Mouse (Mus musculus) telencephalon, adult 2 months (tissue): ENCODE results near the gene Rhob.
A peak's percentile ranks its signal among the peaks of the same experiment; 100 is the strongest.
"Not testable (repeated sequence)": the region's sequence is repeated elsewhere in the genome, so short reads cannot be mapped to it uniquely, and the experiment has no call there.

Experiments used
- DNase-seq: peaks from one replicate; pipeline ENCODE4 v3.0.0-alpha.2; 2011; ENCODE audit warnings: low read depth, low spot score

Rhob gene

DNA sequence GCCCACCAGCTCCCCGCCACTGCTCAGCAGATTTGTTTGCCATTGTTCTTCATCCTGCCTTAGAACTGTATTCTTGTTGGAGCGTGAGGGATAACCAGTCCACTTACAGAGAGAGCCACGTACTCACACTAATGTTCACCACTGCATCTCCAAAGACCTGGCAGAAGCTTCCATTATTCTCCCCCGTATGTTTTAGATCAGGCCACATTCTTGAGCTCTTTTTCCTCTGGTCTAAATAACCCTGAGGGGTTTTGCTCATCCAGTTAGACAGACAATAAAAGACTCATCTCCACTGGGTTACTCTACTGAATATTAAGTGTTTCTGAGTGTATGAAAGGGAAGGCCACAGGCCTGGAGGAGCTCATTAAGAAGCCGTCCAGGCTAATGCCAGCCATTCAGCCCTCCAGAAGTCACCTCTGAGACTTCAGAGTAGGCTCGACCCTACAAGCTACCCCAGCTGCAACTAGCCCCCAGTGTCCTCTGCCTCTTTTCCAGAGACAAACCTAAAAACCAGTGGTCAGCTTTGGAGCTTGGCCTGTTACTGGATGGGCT lies 24.9 kb downstream of the Rhob start:
- no peak for DNase-seq

DNA sequence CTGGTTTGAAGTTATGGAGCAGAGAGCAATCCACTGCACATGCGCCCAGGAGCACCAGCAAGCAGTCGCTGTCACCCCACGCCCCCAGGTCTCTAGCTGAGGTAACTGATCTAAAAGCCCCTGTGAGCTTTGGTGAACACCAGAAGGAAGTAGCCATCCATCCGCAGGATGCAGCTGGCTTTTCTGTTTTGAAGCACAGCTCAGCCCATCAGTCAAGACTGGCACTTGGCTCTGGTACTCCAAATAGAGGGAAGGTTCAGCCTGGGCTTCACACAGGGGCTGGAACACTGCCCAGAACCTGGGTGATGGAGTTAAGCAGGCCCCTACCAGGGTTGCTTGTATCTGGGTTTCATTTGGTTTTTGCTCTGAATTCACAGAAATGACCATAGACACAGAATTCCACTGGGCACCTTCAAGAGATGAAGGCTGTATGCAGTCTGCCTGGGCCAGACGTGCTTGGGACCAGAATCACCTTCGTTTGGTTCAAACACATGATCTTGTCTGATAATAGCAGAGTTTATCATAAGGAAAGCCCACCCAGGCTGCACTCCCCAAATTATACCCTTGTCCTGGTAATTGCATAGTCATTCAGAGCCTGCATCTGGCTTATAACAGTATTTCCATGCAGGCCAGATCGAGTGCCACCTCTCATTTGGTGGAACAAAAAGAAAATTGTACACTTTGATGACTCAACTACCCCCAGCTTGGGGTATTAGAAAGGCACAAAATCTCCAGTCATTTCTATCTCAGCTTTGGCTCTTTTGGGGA lies 27.0 kb downstream of the Rhob start:
- no peak for DNase-seq

DNA sequence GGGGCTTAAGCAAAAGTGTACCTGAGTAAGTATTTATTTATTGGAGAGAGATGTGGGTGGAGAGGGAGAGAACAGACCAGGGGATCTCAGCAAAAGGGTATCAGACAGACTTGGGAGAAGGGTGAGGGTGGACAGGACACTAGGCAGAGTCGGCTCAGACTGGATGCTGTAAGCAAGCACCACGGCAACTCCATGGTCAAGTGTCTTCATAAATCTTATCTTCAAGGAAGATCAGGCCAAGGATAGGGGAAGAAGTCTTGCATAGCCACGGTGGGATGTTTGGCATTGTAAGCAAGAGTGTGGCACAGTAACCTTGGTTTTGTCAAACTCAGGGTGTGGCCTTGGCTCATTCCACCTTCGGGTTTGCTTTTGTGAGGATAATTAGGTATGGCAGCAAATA lies 27.8 kb downstream of the Rhob start:
- no peak for DNase-seq

- peak; percentile 84 for DNase-seq
Measured at GRCm38 (mm10) chr12:8470962-8471361, 28.8 kb downstream of the Rhob start.

DNA sequence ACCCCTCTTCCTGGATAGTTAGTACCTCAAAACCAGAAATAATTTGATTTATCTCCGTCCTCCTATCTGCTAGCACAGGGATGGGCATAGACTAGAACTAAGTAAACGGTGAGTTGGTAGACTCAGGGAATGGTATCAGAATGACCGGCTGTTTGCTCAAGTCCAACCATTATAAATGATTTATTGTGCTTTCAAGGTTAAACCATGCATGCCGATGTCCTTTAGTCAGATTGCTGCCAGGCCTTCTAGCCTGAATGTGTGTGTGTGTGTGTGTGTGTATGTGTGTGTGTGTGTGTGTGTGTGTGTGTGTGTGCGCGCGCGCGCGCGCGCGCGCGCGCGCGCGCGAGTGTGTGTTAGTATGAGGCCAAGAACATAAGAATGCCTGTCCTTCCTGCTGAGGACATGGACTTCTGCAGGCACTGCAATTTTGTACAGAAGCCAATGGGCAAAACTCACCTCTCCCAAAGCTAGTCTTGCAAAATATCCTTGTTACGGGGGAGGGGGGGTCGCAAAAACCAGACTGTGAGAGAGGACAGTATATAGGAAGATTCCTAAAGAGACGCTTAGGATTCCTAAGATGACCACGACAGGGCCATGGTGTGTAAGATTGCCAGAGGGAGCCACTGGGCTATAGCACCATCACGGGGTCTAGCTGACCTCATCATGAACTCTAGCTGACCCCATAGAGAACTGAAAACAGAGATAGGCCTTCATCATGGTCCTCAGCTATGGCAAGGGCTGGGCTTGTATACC lies 29.9 kb downstream of the Rhob start:
- no peak for DNase-seq

GRCm38 (mm10) chr12:8468221-8468865 lies 31.5 kb downstream of the Rhob start:
- no peak for DNase-seq

DNA sequence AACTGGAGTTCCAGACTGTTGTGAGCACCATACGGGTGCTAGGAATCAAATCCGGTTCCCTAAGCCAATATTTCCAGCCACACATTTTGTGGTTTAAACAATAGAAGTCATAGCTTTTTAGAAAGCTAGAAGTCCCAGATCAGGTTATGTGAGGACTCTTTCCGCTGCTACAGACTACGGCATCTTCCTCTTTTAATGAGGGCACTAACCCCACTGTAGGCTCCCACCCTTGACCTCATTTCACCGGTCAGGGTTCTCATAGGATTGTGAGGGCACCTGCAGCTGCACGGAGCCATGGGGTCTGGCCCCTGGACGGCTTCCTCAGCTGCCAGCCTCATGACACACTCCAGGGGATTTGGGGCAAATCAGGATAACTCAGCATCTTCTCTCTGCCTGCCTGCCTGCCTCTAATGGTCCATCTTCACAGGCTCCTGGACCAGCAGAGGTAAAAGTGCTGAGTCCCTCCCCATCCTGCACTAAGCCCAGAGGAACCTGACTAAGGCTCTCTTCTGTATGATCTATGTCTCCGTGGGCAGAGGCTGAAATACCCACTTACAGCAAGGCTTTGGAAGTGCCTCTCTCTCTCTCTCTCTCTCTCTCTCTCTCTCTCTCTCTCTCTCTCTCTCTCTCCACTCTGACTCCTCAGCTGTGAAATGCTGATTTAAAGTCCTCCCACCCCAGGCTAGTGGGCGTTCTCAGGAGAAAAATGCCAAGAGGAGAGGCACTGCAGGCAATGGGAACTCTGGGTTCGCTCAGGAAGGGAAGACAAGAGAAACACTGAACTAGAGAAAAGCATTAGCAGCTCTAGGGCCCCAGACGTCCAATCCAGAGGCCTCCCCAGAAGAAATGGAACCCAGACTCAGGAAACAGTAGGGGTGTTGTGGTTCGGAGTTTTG lies 32.5 kb downstream of the Rhob start:
- peak; percentile 93 for DNase-seq

GRCm38 (mm10) chr12:8465680-8466079 lies 34.1 kb downstream of the Rhob start:
- no peak for DNase-seq

DNA sequence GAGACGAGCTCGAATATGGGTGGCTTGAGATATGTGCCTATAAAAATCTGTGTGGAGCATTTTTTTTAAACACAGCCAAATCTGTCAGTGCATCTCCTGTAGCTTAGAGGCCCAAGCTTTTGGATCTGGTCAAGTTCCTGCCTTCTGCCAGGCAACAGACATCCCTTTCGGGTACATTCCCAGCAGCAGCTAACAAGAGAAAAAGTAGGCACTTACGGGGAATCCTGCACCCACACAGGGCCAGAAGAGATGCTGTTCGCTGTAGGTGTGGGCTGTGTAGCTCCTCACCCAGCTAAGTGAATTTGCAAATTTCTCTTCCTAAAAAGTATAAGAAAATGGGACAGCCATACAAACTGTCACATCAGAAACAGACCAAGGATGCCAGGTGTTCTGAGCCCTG lies 34.8 kb downstream of the Rhob start:
- peak; percentile 93 for DNase-seq

GRCm38 (mm10) chr12:8463599-8464160 lies 36.1 kb downstream of the Rhob start:
- no peak for DNase-seq

DNA sequence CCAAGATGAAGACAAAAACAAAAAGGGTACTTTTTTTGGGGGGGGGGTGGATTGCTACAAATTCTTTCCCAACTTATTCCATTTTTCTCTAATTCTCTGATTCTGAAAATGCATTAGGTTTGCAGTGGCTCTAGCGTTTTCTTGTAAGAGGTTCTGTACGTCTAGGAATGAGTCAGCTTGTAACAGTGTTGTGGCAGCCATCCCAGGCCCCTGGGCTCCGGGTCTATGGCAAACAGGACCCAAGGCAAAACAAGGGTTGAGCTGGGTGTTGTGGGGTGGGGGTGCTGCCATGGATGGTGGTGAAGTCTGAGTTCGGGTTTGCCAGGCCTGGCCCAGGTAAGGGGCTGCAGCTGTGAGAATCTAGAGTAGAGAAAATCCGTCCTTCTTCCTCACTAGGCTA lies 37.3 kb downstream of the Rhob start:
- no peak for DNase-seq

DNA sequence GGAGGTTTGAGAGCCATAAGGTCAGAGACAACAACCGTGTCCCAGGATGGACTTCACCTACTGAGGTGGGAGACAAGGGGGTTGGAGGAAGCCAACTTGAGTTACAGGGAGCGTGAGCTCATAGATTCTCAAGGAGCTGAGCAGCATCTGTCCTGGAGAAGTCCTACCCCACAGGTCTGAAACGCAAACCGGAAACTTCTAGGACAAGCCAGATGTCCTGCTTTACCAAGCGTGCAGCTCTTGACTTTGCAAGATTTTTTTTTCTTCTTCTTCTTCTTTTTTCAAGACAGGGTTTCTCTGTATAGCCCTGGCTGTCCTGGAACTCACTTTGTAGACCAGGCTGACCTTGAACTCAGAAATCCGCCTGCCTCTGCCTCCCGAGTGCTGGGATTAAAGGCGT lies 38.2 kb downstream of the Rhob start:
- not testable (repeated sequence) for DNase-seq

- DNase-seq, result no peak
Measured at GRCm38 (mm10) chr12:8458400-8458799, 41.4 kb downstream of the Rhob start.

GRCm38 (mm10) chr12:8457052-8457451 lies 42.8 kb downstream of the Rhob start:
- no peak for DNase-seq

GRCm38 (mm10) chr12:8455046-8455445 lies 44.8 kb downstream of the Rhob start:
- no peak for DNase-seq

DNA sequence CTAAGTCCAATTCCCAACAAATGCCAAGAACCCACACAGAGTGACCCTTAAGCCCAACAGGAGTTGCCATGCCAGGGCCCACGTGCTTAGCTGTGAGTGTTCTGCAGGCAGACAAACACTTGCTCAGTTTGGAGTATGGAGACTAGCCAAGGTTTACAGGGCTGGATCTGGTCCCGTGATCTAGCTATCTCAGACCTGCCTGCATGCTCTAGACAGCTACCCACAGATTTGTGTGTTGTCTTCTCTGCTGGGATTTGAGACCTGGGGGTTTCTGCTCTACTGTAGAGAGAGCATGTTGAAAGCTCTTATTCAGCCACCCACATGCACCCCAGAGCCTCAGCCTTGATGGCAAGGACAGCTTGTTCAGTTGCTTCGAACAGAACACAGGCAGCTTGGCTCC lies 45.3 kb downstream of the Rhob start:
- no peak for DNase-seq

- no peak for DNase-seq
Measured at GRCm38 (mm10) chr12:8452766-8453621, 46.8 kb downstream of the Rhob start.

- DNase-seq, result no peak
Measured at GRCm38 (mm10) chr12:8451571-8452485, 48.0 kb downstream of the Rhob start.

GRCm38 (mm10) chr12:8450639-8451038 lies 49.2 kb downstream of the Rhob start:
- DNase-seq, result no peak
